Mouse (Mus musculus): ENCODE data around the gene Tnks1bp1.

DNA sequence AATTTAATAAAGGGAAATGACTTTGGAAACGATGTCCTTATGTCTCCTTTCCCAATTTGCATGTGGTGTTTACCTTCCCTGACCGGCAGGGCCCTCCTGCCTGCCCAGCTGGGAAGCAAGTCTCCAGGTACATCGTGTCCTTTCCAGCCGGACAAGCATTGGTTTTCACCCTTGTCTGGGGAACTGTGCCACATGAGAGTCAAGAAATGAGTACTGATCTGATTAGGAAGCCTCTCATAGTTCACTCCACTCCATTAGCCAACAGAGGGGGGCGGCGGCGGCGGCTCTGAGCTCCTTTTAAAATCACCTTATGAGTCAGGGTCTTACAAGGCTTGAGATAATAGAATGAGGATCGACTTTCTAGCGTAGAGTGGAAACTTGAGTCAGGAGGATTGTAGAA is 741 bp upstream of the Tnks1bp1 start:
- no peak for TF ChIP-seq CTCF (IDR thresholded peaks at IDR 0.05; ENCODE audit: low read depth)
- no peak for TF ChIP-seq EP300 (IDR thresholded peaks at IDR 0.05; ENCODE audit: low read depth)
